Mouse (Mus musculus) kidney, postnatal 0 days (tissue): ENCODE data around the gene Drd3. TPM values are rescaled to one million over a fixed set of nuclear protein-coding genes. Genes with fewer than 3 reads are reported as not detected.

Source experiments
- ATAC-seq: fragments of 200-750 bp; cut with Nextera tagmentation; replicated peaks from 2 replicates; pipeline ENCODE4 v1.8.0; 2017; ENCODE audit warnings: low read depth, moderate number of reproducible peaks, moderate TSS enrichment, moderate library complexity; ENCODE audit not compliant: low FRiP score
- DNase-seq: peaks from one replicate; pipeline ENCODE4 v3.0.0-alpha.2; 2016; ENCODE audit warnings: low spot score
- H3K27ac ChIP-seq: fragments of 300-500 bp; sonication (generic); 2 replicates; pipeline ENCODE4 v1.5.1; 2014; ENCODE audit warnings: mild to moderate bottlenecking
- H3K27me3 ChIP-seq: fragments of 300-500 bp; sonication (generic); 2 replicates; pipeline ENCODE4 v1.6.1; 2014; ENCODE audit warnings: low read length, mixed read lengths; ENCODE audit not compliant: insufficient read depth
- H3K36me3 ChIP-seq: fragments of 300-500 bp; sonication (generic); 2 replicates; pipeline ENCODE4 v1.6.1; 2014; ENCODE audit warnings: low read length, mixed read lengths; ENCODE audit not compliant: insufficient read depth
- H3K4me1 ChIP-seq: fragments of 300-500 bp; sonication (generic); replicated peaks from 2 replicates; pipeline ENCODE4 v1.6.1; 2014; ENCODE audit warnings: antibody characterized with exemption, low read length, mixed read lengths; ENCODE audit not compliant: insufficient read depth
- H3K4me2 ChIP-seq: fragments of 300-500 bp; sonication (generic); 2 replicates; pipeline ENCODE4 v1.6.1; 2014; ENCODE audit warnings: mild to moderate bottlenecking, low read length, moderate library complexity, mixed read lengths
- H3K4me3 ChIP-seq: fragments of 300-500 bp; sonication (generic); replicated peaks from 2 replicates; pipeline ENCODE4 v1.5.1; 2014; ENCODE audit warnings: low read depth, low read length
- H3K9ac ChIP-seq: fragments of 300-500 bp; sonication (generic); 2 replicates; pipeline ENCODE4 v1.6.1; 2014; ENCODE audit warnings: low read depth, low read length
- H3K9me3 ChIP-seq: fragments of 300-500 bp; sonication (generic); replicated peaks from 2 replicates; pipeline ENCODE4 v1.6.1; 2016; ENCODE audit warnings: low read length, inconsistent platforms, mixed read lengths
- CTCF ChIP-seq: IDR thresholded peaks from 2 replicates; pipeline ENCODE4 v1.5.1; 2016; ENCODE audit warnings: antibody characterized with exemption, low read depth, mild to moderate bottlenecking, moderate library complexity
- WGBS: fragments of 180-500 bp; shearing (Covaris S2); extraction: QIAGEN DNeasy Blood & Tissue Kit; methylation state at CpG from one replicate; pipeline ENCODE4 v1.1.7; 2014; 5-methylcytosine and 5-hydroxymethylcytosine counted together
- polyA plus RNA-seq: library from polyadenylated mRNA; unstranded; fragments of >200 nt; fragmentation: Nextera tagmentation; extraction: Ambion mirVana; gene quantifications from 2 replicates; pipeline ENCODE4 v1.2.1, GENCODE M21; 2015

The Drd3 gene
- 0.08 TPM in 1 of 2 replicates, not detected in the other for polyA plus RNA-seq

DNA sequence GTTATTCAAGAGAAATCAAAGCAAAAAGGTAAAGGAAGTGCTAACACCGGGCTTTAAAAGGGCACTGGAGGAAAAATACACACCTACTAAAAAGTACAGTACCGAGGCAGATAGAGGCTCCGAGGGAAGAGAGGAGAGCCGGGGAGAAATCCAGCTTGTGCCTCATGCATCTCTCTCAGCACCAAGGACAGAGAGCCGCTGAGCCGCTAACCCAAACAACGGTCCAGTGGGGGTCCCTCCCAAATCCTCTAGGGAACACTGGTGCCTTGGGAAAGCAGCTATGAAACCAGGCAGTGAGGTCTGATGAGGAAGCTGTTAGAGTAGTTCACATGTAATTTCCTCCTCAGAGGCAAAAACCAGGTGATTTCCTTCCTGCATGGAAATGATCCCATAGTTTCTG, at the start of gene Drd3:
Gene Drd3 (plus strand): TSS at position 276 of the 400 bp plus-strand sequence.
- no peaks in the 10 kb centered on the region for H3K9me3 ChIP-seq
- WGBS: 5% methylated on average over 7 of the region's 7 CpGs
- H3K27ac ChIP-seq: no peak within 1 kb of the TSS
- no peak within 1 kb of the TSS for H3K4me3 ChIP-seq
- no peaks in the 10 kb centered on the region for H3K4me1 ChIP-seq
- no peak for TF ChIP-seq CTCF
- H3K27me3 ChIP-seq: no peaks in the 10 kb centered on the region
- no peaks in the 10 kb centered on the region for H3K36me3 ChIP-seq
- DNase-seq (peak; percentile 61), ATAC-seq (no peak)
- H3K9ac ChIP-seq: no peak within 1 kb of the TSS
- H3K4me2 ChIP-seq: no peak within 1 kb of the TSS

DNA sequence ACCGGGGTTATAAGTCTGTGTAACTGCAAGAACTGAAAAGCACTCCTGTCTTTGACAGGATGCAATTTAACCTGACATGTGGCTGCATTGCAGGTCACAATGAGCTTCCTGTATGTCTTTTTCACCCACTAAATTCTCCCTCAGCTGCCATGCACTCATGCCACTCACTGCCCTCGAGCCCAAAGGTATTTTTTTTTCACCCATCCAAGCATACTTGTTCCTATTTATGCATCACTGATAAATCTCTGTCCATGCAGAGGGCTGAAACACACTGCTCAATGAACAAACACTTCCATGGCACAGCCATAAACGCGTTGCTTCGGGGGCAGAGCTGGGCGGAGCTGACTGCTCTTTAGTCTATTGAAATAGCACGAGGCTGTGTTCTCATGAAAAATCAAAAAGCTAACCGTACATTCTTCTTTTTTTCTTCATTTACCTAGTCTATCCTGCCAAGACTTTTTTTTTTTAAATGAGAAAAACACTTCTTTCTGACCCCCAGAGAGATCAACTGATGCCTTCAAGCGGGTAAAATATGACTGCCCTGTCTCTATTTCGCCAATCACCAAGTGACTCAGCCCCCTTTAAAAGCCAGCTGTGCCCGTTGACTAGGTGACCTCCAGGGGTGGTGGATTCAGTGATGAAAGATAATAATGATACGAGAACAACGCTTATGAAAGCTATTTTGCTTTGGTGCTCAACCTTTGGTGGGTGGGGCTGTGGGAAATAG, 45.3 kb upstream of the Drd3 start:
- H3K4me3 ChIP-seq: no peak overlapping the region; the same call in 1 of the 2 replicates
- peak overlapping the region; percentile 54 for H3K4me2 ChIP-seq
- 38% methylated on average over 13 of the region's 13 CpGs for WGBS
- H3K27me3 ChIP-seq: no peaks in the 10 kb centered on the region
- H3K27ac ChIP-seq: no peak overlapping the region
- ATAC-seq: no peak
- TF ChIP-seq CTCF: no peak
- DNase-seq: no peak
- no peaks in the 10 kb centered on the region for H3K36me3 ChIP-seq
- H3K9ac ChIP-seq: no peak overlapping the region
- H3K4me1 ChIP-seq: no peaks in the 10 kb centered on the region
- H3K9me3 ChIP-seq: no peaks in the 10 kb centered on the region

DNA sequence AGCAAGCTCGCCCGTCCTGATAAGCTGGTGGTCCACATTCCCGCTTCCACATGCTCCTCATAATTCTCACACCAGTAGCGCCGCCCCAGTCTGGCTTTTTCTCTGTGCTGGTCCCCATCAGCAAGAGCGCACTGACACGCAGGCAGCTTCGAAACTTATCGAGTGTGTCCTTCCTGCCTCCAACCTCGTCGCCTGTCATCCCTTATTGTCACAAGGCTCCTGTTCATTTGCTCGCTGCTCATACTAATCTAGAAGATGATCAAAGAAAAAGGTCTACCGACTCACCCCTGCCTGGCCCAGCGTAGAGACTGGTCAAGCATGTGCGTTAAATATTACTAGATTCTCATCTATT, 44.8 kb upstream of the Drd3 start:
- Histone ChIP-seq H3K27ac (no peak overlapping the region), H3K4me3 (no peak overlapping the region; the same call in 1 of the 2 replicates), H3K4me2 (peak overlapping the region; percentile 54), H3K4me1 (no peaks in the 10 kb centered on the region), H3K36me3 (no peaks in the 10 kb centered on the region), H3K9me3 (no peaks in the 10 kb centered on the region), H3K27me3 (no peaks in the 10 kb centered on the region), H3K9ac (no peak overlapping the region)
- WGBS: 44% methylated on average over 15 of the region's 15 CpGs
- DNase-seq (peak; percentile 16), ATAC-seq (0 out of 2 replicates have a peak, but pooled peaks have one; percentile 21)
- TF ChIP-seq CTCF: no peak

DNA sequence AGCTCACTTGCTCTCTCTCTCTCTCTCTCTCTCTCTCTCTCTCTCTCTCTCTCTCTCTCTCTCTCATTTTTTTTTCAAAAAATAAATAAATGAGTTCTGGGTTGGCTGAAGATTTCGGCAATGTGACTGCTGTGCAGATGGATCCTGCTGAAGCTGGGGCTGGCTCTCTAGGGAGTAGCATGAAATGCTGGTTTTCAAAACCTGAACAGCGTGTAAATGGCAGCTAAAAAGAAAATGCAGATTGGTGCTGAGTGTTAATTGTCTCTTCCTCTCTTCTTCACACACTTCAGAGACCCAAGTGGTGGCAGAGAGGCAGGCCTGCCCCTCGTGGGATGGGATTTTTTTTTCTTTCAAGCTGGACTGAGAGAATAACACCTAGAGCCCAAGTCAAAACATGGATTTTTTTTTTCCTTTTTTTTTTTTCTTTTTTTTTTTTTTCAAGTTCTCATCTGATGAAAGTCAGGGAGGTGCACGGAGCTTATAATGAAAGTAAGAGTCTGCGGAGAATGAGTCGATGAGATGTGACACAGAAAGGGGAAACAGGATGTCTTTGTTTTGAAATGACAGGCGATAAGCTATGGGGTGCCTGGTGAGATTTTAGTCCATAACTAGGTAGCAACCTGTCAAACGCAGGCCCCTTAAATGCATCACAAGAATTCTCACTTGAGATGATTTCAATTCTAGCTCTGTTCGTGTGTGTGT, 44.2 kb upstream of the Drd3 start:
- Histone ChIP-seq H3K27ac (no peak overlapping the region), H3K9ac (no peak overlapping the region), H3K9me3 (no peaks in the 10 kb centered on the region), H3K27me3 (no peaks in the 10 kb centered on the region), H3K4me3 (no peak overlapping the region), H3K4me2 (peak overlapping the region; percentile 54), H3K36me3 (no peaks in the 10 kb centered on the region), H3K4me1 (no peaks in the 10 kb centered on the region)
- TF ChIP-seq CTCF: no peak
- peak; percentile 10 for DNase-seq
- 35% methylated on average over 9 of the region's 9 CpGs for WGBS
- no peak for ATAC-seq

DNA sequence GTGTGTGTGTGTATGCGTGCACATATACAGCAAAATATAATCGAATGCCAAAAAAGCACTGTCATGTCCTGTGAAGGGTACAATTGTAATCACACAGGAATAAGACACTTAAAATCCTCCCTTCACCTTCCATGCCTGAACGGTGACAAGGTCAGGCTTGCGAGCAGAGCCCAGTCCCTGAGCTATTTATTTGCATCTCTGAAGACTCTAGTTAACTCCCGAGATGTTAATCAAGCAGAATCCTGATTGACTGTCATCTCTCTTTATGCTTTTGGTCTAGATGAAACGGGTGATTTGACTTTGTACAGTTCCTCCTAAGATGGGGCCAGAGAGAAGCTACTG, 43.7 kb upstream of the Drd3 start:
- Histone ChIP-seq H3K4me3 (no peak overlapping the region), H3K9ac (no peak overlapping the region), H3K36me3 (no peaks in the 10 kb centered on the region), H3K27ac (no peak overlapping the region), H3K27me3 (no peaks in the 10 kb centered on the region), H3K4me2 (peak overlapping the region; percentile 54; the same call in 1 of the 2 replicates), H3K9me3 (no peaks in the 10 kb centered on the region), H3K4me1 (no peaks in the 10 kb centered on the region)
- DNase-seq (no peak), ATAC-seq (no peak)
- no peak for TF ChIP-seq CTCF
- 42% methylated on average over 6 of the region's 6 CpGs for WGBS

DNA sequence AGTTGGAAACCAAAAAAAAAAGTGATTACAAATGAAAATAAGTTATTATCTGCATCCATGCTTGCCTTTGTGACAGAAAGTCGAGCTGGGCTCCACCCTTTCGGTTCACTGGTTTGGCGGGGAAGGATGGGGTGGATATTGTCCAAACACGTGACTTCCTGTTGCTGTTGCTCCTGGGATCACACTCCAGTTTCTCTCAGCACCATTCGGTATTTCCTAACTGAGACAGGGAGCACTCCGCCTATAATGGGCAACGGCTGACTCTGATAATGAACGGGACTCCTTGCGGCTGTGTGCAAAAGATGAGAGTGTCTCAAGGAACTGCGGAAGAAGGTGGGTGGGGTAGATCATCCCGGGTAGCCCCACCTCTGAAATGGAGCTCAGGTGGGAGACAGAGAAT, 43.2 kb upstream of the Drd3 start:
- Histone ChIP-seq H3K36me3 (no peaks in the 10 kb centered on the region), H3K27ac (no peak overlapping the region), H3K9me3 (no peaks in the 10 kb centered on the region), H3K27me3 (no peaks in the 10 kb centered on the region), H3K9ac (no peak overlapping the region), H3K4me1 (no peaks in the 10 kb centered on the region), H3K4me3 (no peak overlapping the region), H3K4me2 (no peak overlapping the region)
- DNase-seq (no peak), ATAC-seq (no peak)
- WGBS: 71% methylated on average over 11 of the region's 11 CpGs
- TF ChIP-seq CTCF: no peak
